Comparison of ENCODE assay signal across 9 mouse cellular contexts in genomic region chr1:38936780-38937179, GRCm38 (mm10). TPM values are rescaled to one million over a fixed set of nuclear protein-coding genes. Genes with fewer than 3 reads are reported as not detected.
A peak's percentile ranks its signal among the peaks of the same experiment; 100 is the strongest.
DNase-seq lines count a peak whose midpoint lies in the region; ATAC-seq and TF ChIP-seq lines count a peak whose summit lies in the region.
"Had no signal": no experiment of that assay in that cellular context is flagged by ENCODE, and none has a peak within 500 bp of the region (broad histone marks: within the 10 kb centered on the region; RNA-seq: fewer than 3 reads in every experiment).

No protein-coding gene starts in this region.

- no peaks in the 10 kb centered on the region for H3K4me1 ChIP-seq in limb, embryonic 14.5 days (ENCODE audit: control insufficient read depth, insufficient read depth, low read length)
- H3K4me1 ChIP-seq in spleen, adult 2 months (ENCODE audit: control insufficient read depth, insufficient read depth, insufficient read length) = no peaks in the 10 kb centered on the region

- H3K9me3 ChIP-seq in limb, embryonic 14.5 days (ENCODE audit: control insufficient read depth, low read length) = no peaks in the 10 kb centered on the region

- TF ChIP-seq CTCF in spleen, adult 2 months (IDR thresholded peaks at IDR 0.05; ENCODE audit: extremely low read depth, insufficient read depth, insufficient read length, insufficient replicate concordance) = peak; percentile 62; the same call in 1 of the 2 replicates

- H3K27me3 ChIP-seq in limb, embryonic 14.5 days (ENCODE audit: control insufficient read depth, insufficient read depth, low read length) = no peaks in the 10 kb centered on the region
- H3K27me3 ChIP-seq in spleen, adult 2 months (ENCODE audit: control insufficient read depth, insufficient read depth, low read length) = no peaks in the 10 kb centered on the region

- DNase-seq in adrenal gland, adult (ENCODE audit: inconsistent age in 2 of 2, low spot score in 1 of 2) = peak; percentile 8 to 55
- DNase-seq in adrenal gland, postnatal 4 days (ENCODE audit: low spot score in 2 of 2) = no peak
- peak; percentile 18 to 43 for DNase-seq in left cerebral cortex, adult 18-20 months (ENCODE audit: low spot score in 2 of 2)
- no peak for DNase-seq in left cerebral cortex, postnatal 14 days (ENCODE audit: low spot score in 2 of 2)
- DNase-seq in T-cell, adult 2 months (ENCODE audit: low spot score) = peak; percentile 24
- DNase-seq in limb, embryonic 14.5 days (ENCODE audit: low spot score) = peak; percentile 26
- peak; percentile 26 to 33 for DNase-seq in spleen, adult 2 months (ENCODE audit: low read depth in 1 of 2, low spot score in 2 of 2)

- H3K27ac ChIP-seq in limb, embryonic 14.5 days (replicated peaks; ENCODE audit: low read depth, low read length) = no peak overlapping the region
- no peak overlapping the region for H3K27ac ChIP-seq in spleen, adult 2 months (ENCODE audit: insufficient read depth, low read length)

- H3K9ac ChIP-seq in limb, embryonic 14.5 days (ENCODE audit: low read depth, low read length, severe bottlenecking) = no peak overlapping the region

- no peak overlapping the region for H3K4me2 ChIP-seq in limb, embryonic 14.5 days (replicated peaks; ENCODE audit: low read depth, low read length, severe bottlenecking)

- no peak for TF ChIP-seq POLR2A in limb, embryonic 14.5 days (IDR thresholded peaks at IDR 0.05; ENCODE audit: borderline replicate concordance, extremely low read depth, insufficient read depth, insufficient read length)
- no peak for TF ChIP-seq POLR2A in spleen, adult 2 months (IDR thresholded peaks at IDR 0.05; ENCODE audit: low read depth, low read length)

- no peak overlapping the region for H3K4me3 ChIP-seq in limb, embryonic 14.5 days (replicated peaks; ENCODE audit: low read length)
- H3K4me3 ChIP-seq in spleen, adult 2 months (ENCODE audit: extremely low read depth, insufficient read depth, insufficient read length) = no peak overlapping the region

- 24% methylated on average over 6 of the region's 6 CpGs for WGBS in limb, embryonic 14.5 days
- WGBS in spleen, adult 2 months = 21% methylated on average over 6 of the region's 6 CpGs

- H3K36me3 ChIP-seq in limb, embryonic 14.5 days (ENCODE audit: control insufficient read depth, insufficient read depth, low read length) = no peaks in the 10 kb centered on the region
- no peaks in the 10 kb centered on the region for H3K36me3 ChIP-seq in spleen, adult 2 months (ENCODE audit: control insufficient read depth, insufficient read depth, low read length)

- intact Hi-C loops in left cerebral cortex, postnatal 14 days (cut with DNase I) = no loop called here

- peak; percentile 58 for ATAC-seq in common myeloid progenitor, adult 5-6 weeks (replicated peaks; ENCODE audit: low read depth, poor library complexity, severe bottlenecking)
- ATAC-seq in limb, embryonic 14.5 days (ENCODE audit: low FRiP score, low read depth) = no peak

RNA-seq across cellular contexts. Expression of gene Nms, which starts 2.2 kb away (rescaled TPM):
- not detected for total RNA-seq in adrenal gland, postnatal 4 days (2021)
- total RNA-seq in left cerebral cortex, adult 18-20 months (2021) = not detected
- total RNA-seq in left cerebral cortex, postnatal 14 days (2021) = not detected
- total RNA-seq in common myeloid progenitor, adult 5-6 weeks (2017) = not detected in 2 replicates
- polyA plus RNA-seq in limb, embryonic 14.5 days (2012; rRNA removed) = not detected in 2 replicates
- not detected in 2 replicates for polyA plus RNA-seq in limb, embryonic 14.5 days (2014; fragmentation: Nextera tagmentation; extraction: Ambion mirVana)
- not detected in 2 replicates for polyA plus RNA-seq in spleen, adult 2 months (2012; rRNA removed)
- polyA plus RNA-seq: C2C12 had no signal

RNA-seq across cellular contexts. Expression of gene Chst10, which starts 38.8 kb away (rescaled TPM):
- total RNA-seq in adrenal gland, postnatal 4 days (2021) = 1 to 10 TPM; 3.8 to 5.3 TPM
- total RNA-seq in left cerebral cortex, adult 18-20 months (2021) = 10 to 100 TPM; 71.1 to 76.5 TPM
- 10 to 100 TPM; 57.0 to 58.3 TPM for total RNA-seq in left cerebral cortex, postnatal 14 days (2021)
- 3.5 TPM in 2 replicates for total RNA-seq in common myeloid progenitor, adult 5-6 weeks (2017)
- 5.2 and 5.4 TPM in 2 replicates for polyA plus RNA-seq in limb, embryonic 14.5 days (2012; rRNA removed)
- polyA plus RNA-seq in limb, embryonic 14.5 days (2014; fragmentation: Nextera tagmentation; extraction: Ambion mirVana) = 10.7 and 11.7 TPM in 2 replicates
- 3.2 and 4.4 TPM in 2 replicates for polyA plus RNA-seq in spleen, adult 2 months (2012; rRNA removed)

RNA-seq across cellular contexts. Expression of gene Pdcl3, which starts 48.6 kb away (rescaled TPM):
- 10 to 100 TPM; 73.4 to 79.3 TPM for total RNA-seq in adrenal gland, postnatal 4 days (2021)
- 10 to 100 TPM; 38.7 to 41.3 TPM for total RNA-seq in left cerebral cortex, adult 18-20 months (2021)
- total RNA-seq in left cerebral cortex, postnatal 14 days (2021) = 10 to 100 TPM; 38.2 to 38.4 TPM
- 40.8 and 83.4 TPM in 2 replicates for total RNA-seq in common myeloid progenitor, adult 5-6 weeks (2017)
- polyA plus RNA-seq in limb, embryonic 14.5 days (2012; rRNA removed) = 62.7 and 85.8 TPM in 2 replicates
- polyA plus RNA-seq in limb, embryonic 14.5 days (2014; fragmentation: Nextera tagmentation; extraction: Ambion mirVana) = 143 and 149 TPM in 2 replicates
- 11.3 and 11.4 TPM in 2 replicates for polyA plus RNA-seq in spleen, adult 2 months (2012; rRNA removed)

Comparison
In these comparisons a context has a peak if more than half of its experiments do, and no peak if none do; other contexts are left out.
1. DNase-seq: peak in adrenal gland, adult (2 of 2), left cerebral cortex, adult 18-20 months (2 of 2), T-cell, adult 2 months (single experiment), limb, embryonic 14.5 days (single experiment) and spleen, adult 2 months (2 of 2); none in adrenal gland, postnatal 4 days (0 of 2) and left cerebral cortex, postnatal 14 days (0 of 2).
2. RNA of gene Chst10, which starts 38.8 kb away (total RNA-seq): 71.1 to 76.5 TPM in left cerebral cortex, adult 18-20 months and 57.0 to 58.3 TPM in left cerebral cortex, postnatal 14 days; 3.8 to 5.3 TPM in adrenal gland, postnatal 4 days and 3.5 TPM in common myeloid progenitor, adult 5-6 weeks; every median in the first group is over 4 times any median in the second.